Mouse (Mus musculus) kidney, adult 18-20 months (tissue): ENCODE measurements around the gene Mta1.
A peak's percentile ranks its signal among the peaks of the same experiment; 100 is the strongest.

Source experiments
- DNase-seq: peaks from one replicate; pipeline ENCODE4 v3.0.0; 2021

Mta1 gene

GRCm38 (mm10) chr12:113150591-113150990 is 52.5 kb downstream of the Mta1 start:
- no peak for DNase-seq

GRCm38 (mm10) chr12:113151046-113151445 is 53.0 kb downstream of the Mta1 start:
- DNase-seq: peak; percentile 35

GRCm38 (mm10) chr12:113151661-113152271 is 53.7 kb downstream of the Mta1 start:
- DNase-seq: peak; percentile 47

- peak; percentile 12 for DNase-seq
Measured at GRCm38 (mm10) chr12:113152272-113152661, 54.2 kb downstream of the Mta1 start.

- DNase-seq: no peak
Measured at GRCm38 (mm10) chr12:113152991-113153525, 55.0 kb downstream of the Mta1 start.

- DNase-seq: no peak
Measured at GRCm38 (mm10) chr12:113153971-113154370, 55.9 kb downstream of the Mta1 start.

GRCm38 (mm10) chr12:113154747-113155075 is 56.6 kb downstream of the Mta1 start:
- no peak for DNase-seq

- peak; percentile 73 for DNase-seq
Measured at GRCm38 (mm10) chr12:113155076-113155771, 57.1 kb downstream of the Mta1 start.

- DNase-seq: peak; percentile 99
Measured at GRCm38 (mm10) chr12:113155887-113156539, 57.9 kb downstream of the Mta1 start, which contains the start of gene Tedc1. Gene Tedc1 (plus strand): TSS chr12:113156421.

GRCm38 (mm10) chr12:113156540-113156929 is 58.5 kb downstream of the Mta1 start:
- DNase-seq: no peak

- DNase-seq: no peak
Measured at GRCm38 (mm10) chr12:113157002-113157401, 58.9 kb downstream of the Mta1 start.

- DNase-seq: no peak
Measured at GRCm38 (mm10) chr12:113157521-113157920, 59.4 kb downstream of the Mta1 start.

GRCm38 (mm10) chr12:113157971-113158370 is 59.9 kb downstream of the Mta1 start:
- no peak for DNase-seq

GRCm38 (mm10) chr12:113163561-113164006 is 65.5 kb downstream of the Mta1 start:
- DNase-seq: no peak

- DNase-seq: no peak
Measured at GRCm38 (mm10) chr12:113168031-113168536, 70.0 kb downstream of the Mta1 start.

GRCm38 (mm10) chr12:113176960-113177725 is 79.1 kb downstream of the Mta1 start:
- no peak for DNase-seq

- no peak for DNase-seq
Measured at GRCm38 (mm10) chr12:113181020-113181419, 82.9 kb downstream of the Mta1 start.

GRCm38 (mm10) chr12:113184945-113185344 is 86.9 kb downstream of the Mta1 start:
- DNase-seq: no peak

GRCm38 (mm10) chr12:113185442-113186291 is 87.6 kb downstream of the Mta1 start, which contains the start of gene Tmem121:
Gene Tmem121 (plus strand): TSS chr12:113185930.
- DNase-seq: peak; percentile 18

GRCm38 (mm10) chr12:113186326-113187010 is 88.4 kb downstream of the Mta1 start:
- DNase-seq: no peak
